Mouse (Mus musculus): ENCODE data around the gene Mta1. TPM values are rescaled to one million over a fixed set of nuclear protein-coding genes. Genes with fewer than 3 reads are reported as not detected.

Mta1 gene
- 16.0 and 16.3 TPM in 2 replicates for polyA plus RNA-seq (2015; fragmentation: Nextera tagmentation; extraction: Ambion mirVana)

DNA sequence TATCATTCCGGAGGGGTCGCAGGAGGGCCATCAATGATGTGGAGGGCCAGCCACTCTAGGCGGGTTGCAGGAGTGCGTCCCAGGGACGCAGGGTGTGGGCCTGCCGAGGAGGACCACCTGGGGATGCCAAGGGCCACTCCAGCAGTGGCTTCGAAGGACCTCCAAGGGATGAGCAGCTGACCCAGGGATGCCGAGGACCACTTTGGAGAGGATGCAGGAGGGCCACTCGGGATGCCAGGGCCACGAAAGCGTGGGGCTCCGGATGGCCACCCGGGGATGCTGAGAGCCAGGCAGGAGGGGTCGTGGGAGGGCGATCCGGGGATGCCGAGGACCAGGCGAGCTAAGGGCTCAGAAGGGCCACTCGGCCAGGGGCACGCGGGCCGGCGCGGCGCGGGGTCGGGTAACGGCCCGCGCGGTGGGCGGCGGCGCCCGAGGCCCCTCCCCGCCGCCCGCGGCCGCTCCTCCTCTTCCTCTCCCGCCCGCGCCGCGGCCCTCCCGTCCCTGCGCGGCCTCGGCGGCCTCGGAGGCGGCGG, at the start of gene Mta1:
Gene Mta1 (plus strand): TSS at position 530 of the 533 bp plus-strand sequence.
- peaks cover 3% of the 10 kb centered on the region; the same call in 1 of the 2 replicates for H3K36me3 ChIP-seq
- peak within 1 kb of the TSS; percentile 92 for H3K4me3 ChIP-seq (replicated peaks)
- peak within 1 kb of the TSS; percentile 80 for H3K27ac ChIP-seq
- H3K9me3 ChIP-seq (replicated peaks), result no peaks in the 10 kb centered on the region
- 2% methylated on average over 28 of the region's 53 CpGs for WGBS
- peak; percentile 79 for ATAC-seq (replicated peaks; ENCODE audit: low FRiP score)
- no peaks in the 10 kb centered on the region for H3K27me3 ChIP-seq
- H3K9ac ChIP-seq, result peak within 1 kb of the TSS; percentile 100
- peaks cover 44% of the 10 kb centered on the region for H3K4me1 ChIP-seq
- peak within 1 kb of the TSS; percentile 96 for H3K4me2 ChIP-seq

DNA sequence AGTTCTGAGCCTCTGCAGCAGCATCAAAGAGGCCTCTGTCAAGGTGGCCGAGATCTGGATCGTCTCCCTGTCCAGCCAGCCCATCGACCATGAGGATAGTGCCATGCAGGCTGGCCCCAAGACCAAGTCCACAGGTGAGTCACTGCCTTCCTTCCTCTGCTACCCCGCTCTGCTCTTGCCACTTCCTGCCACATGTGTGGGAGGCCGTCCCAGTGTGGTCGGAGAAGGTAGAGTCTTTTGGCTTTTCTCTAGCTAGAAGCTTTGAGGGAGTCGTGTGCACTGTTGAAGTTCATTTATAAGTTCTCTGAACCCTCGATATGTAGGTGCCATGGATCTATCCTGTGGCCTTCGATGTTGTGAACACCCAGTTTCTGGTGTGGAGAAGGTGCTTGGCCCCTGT, 48.2 kb upstream of the Mta1 start:
- H3K4me3 ChIP-seq (replicated peaks), result no peak overlapping the region
- peaks cover 9% of the 10 kb centered on the region for H3K4me1 ChIP-seq
- no peak overlapping the region for H3K9ac ChIP-seq
- no peak for ATAC-seq (replicated peaks; ENCODE audit: low FRiP score)
- WGBS, result 87% methylated on average over 9 of the region's 9 CpGs
- H3K4me2 ChIP-seq, result no peak overlapping the region
- no peaks in the 10 kb centered on the region for H3K27me3 ChIP-seq
- H3K27ac ChIP-seq, result no peak overlapping the region
- H3K36me3 ChIP-seq, result peaks cover 72% of the 10 kb centered on the region
- H3K9me3 ChIP-seq (replicated peaks), result no peaks in the 10 kb centered on the region

GRCm38 (mm10) chr12:113050671-113051070, 47.4 kb upstream of the Mta1 start:
- no peak for ATAC-seq (replicated peaks; ENCODE audit: low FRiP score)
- no peak overlapping the region for H3K27ac ChIP-seq
- H3K4me1 ChIP-seq, result peaks cover 9% of the 10 kb centered on the region
- H3K9me3 ChIP-seq (replicated peaks), result no peaks in the 10 kb centered on the region
- WGBS, result 79% methylated on average over 12 of the region's 12 CpGs
- peaks cover 76% of the 10 kb centered on the region for H3K36me3 ChIP-seq
- no peak overlapping the region for H3K4me2 ChIP-seq
- H3K9ac ChIP-seq, result no peak overlapping the region
- H3K27me3 ChIP-seq, result no peaks in the 10 kb centered on the region
- H3K4me3 ChIP-seq (replicated peaks), result no peak overlapping the region

DNA sequence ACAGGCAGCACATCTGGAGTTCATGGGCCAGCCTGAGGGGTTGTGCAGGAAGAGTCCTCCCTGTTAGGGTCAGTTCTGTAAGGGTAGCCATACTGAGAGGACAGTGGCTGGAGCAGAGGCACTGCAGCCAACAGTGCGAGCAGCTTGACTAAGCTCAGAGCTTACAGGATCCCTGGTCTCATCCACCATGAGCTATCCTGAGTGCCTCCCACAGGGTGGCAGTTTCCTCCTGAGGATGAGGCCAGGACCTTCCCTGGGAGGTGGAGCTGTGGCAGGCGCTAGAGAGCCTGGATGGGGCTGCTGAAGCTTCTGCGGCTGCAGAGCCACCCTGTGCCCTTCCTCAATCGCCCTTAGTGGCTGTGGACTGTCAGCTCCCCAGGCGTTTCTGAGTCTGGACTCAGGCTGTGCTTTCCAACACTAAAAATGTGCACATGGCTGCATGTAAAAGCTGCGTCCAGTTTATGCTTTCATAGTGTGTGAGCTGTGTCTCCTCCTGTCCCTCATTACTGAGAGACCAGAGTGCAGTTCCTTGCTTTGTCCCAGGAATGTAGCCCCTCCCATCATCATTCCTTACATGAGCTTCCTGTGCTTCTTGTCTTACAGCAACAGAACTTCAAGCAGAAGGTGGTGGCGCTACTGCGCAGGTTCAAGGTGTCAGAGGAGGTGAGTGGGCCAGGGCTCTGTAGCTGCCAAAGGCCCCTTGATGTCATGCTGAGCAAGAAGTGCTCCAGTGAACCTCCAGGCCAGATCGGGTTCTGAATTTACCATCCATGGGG, 46.3 kb upstream of the Mta1 start:
- Histone ChIP-seq H3K4me2 (no peak overlapping the region), H3K4me1 (peaks cover 9% of the 10 kb centered on the region), H3K27ac (peak overlapping the region; percentile 34), H3K36me3 (peaks cover 78% of the 10 kb centered on the region), H3K9me3 (replicated peaks) (no peaks in the 10 kb centered on the region), H3K9ac (no peak overlapping the region), H3K4me3 (replicated peaks) (no peak overlapping the region), H3K27me3 (no peaks in the 10 kb centered on the region)
- 41% methylated on average over 9 of the region's 9 CpGs for WGBS
- peak; percentile 57; the same call in 1 of the 2 replicates for ATAC-seq (replicated peaks; ENCODE audit: low FRiP score)

DNA sequence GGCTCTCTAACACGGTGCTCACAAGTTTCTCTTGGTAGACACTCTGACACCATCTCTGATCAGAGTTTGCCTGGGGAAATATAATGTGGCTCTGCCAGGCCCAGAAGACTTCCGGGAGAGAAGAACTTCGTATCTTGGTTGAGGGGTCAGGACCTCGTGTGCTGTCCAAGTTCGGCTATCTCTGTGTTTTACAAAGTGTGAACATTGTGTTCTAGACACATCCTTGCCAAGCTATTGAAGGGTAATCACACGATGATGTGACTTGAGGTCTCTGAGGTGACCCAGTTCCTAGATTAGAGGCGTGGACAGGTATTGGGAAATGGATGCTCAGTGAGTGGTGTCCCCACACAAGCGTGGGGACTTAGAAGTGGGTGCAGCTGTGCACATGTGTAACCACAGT, 42.0 kb upstream of the Mta1 start:
- Histone ChIP-seq H3K4me2 (no peak overlapping the region), H3K27me3 (no peaks in the 10 kb centered on the region), H3K4me1 (peaks cover 8% of the 10 kb centered on the region), H3K9me3 (replicated peaks) (no peaks in the 10 kb centered on the region), H3K36me3 (peaks cover 91% of the 10 kb centered on the region), H3K27ac (no peak overlapping the region), H3K9ac (no peak overlapping the region), H3K4me3 (replicated peaks) (no peak overlapping the region)
- ATAC-seq (replicated peaks; ENCODE audit: low FRiP score), result no peak
- 81% methylated on average over 8 of the region's 8 CpGs for WGBS

DNA sequence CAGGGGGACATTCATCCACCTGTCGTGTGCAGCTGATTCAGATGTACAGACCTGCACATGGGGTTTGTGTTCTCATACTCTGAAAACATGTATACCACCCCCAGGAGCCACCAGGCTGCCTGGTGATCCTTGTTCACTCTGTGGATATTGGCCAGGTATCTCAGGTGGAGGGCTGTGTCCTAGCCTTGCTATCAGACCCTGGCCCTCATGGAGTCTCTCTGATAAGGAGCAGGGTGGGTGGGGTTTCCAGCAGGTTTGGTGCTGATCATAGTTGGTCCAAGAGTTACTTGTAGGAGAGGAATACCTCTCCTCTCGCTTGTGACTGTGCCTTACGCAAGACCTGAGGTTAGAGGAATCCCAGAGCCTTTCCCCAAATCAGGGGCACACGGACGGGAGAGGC, 37.9 kb upstream of the Mta1 start:
- Histone ChIP-seq H3K9ac (no peak overlapping the region), H3K9me3 (replicated peaks) (no peaks in the 10 kb centered on the region), H3K4me3 (replicated peaks) (no peak overlapping the region), H3K4me2 (no peak overlapping the region), H3K27ac (no peak overlapping the region), H3K27me3 (no peaks in the 10 kb centered on the region), H3K36me3 (peaks cover 94% of the 10 kb centered on the region), H3K4me1 (no peaks in the 10 kb centered on the region)
- ATAC-seq (replicated peaks; ENCODE audit: low FRiP score), result no peak
- WGBS, result 89% methylated on average over 5 of the region's 5 CpGs

DNA sequence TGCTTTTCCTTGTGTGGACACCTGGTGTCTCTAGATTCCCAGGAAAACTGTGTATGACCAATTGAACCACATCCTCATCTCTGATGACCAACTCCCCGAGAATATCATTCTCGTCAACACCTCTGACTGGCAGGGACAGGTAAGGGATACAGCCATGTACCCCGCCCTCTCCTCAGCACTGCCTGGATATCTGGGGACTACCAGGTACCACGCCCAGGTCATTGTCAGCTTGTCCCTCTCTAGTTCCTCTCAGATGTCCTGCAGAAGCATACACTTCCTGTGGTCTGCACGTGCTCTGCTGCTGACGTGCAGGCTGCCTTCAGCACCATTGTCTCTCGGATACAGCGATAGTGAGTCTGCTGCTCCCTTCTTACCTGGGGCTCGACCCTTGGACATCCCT, 36.5 kb upstream of the Mta1 start:
- ATAC-seq (replicated peaks; ENCODE audit: low FRiP score), result no peak
- peaks cover 87% of the 10 kb centered on the region for H3K36me3 ChIP-seq
- 82% methylated on average over 9 of the region's 9 CpGs for WGBS

GRCm38 (mm10) chr12:113062201-113062600, 35.9 kb upstream of the Mta1 start:
- no peak overlapping the region for H3K27ac ChIP-seq
- no peak for ATAC-seq (replicated peaks; ENCODE audit: low FRiP score)
- WGBS, result 78% methylated on average over 10 of the region's 10 CpGs
- no peak overlapping the region for H3K4me2 ChIP-seq
- H3K36me3 ChIP-seq, result peaks cover 84% of the 10 kb centered on the region
- no peak overlapping the region for H3K9ac ChIP-seq
- no peak overlapping the region for H3K4me3 ChIP-seq (replicated peaks)
- H3K9me3 ChIP-seq (replicated peaks), result no peaks in the 10 kb centered on the region
- no peaks in the 10 kb centered on the region for H3K4me1 ChIP-seq
- H3K27me3 ChIP-seq, result no peaks in the 10 kb centered on the region

More for the DNA sequence above, 36.5 kb upstream of the Mta1 start:
- Histone ChIP-seq H3K4me1 (no peaks in the 10 kb centered on the region), H3K4me3 (replicated peaks) (no peak overlapping the region), H3K27ac (no peak overlapping the region), H3K27me3 (no peaks in the 10 kb centered on the region), H3K9me3 (replicated peaks) (no peaks in the 10 kb centered on the region), H3K9ac (no peak overlapping the region), H3K4me2 (no peak overlapping the region)

GRCm38 (mm10) chr12:113063700-113064099, 34.4 kb upstream of the Mta1 start:
- WGBS, result 94% methylated on average over 7 of the region's 7 CpGs
- no peak for ATAC-seq (replicated peaks; ENCODE audit: low FRiP score)
- no peaks in the 10 kb centered on the region for H3K4me1 ChIP-seq
- H3K27ac ChIP-seq, result no peak overlapping the region
- H3K9me3 ChIP-seq (replicated peaks), result no peaks in the 10 kb centered on the region
- no peak overlapping the region for H3K4me3 ChIP-seq (replicated peaks)
- H3K36me3 ChIP-seq, result peaks cover 76% of the 10 kb centered on the region
- no peak overlapping the region for H3K9ac ChIP-seq
- H3K4me2 ChIP-seq, result no peak overlapping the region
- no peaks in the 10 kb centered on the region for H3K27me3 ChIP-seq

GRCm38 (mm10) chr12:113068002-113068401, 30.1 kb upstream of the Mta1 start:
- no peaks in the 10 kb centered on the region for H3K4me1 ChIP-seq
- WGBS, result 85% methylated on average over 7 of the region's 7 CpGs
- H3K4me3 ChIP-seq (replicated peaks), result no peak overlapping the region
- H3K4me2 ChIP-seq, result no peak overlapping the region
- no peak overlapping the region for H3K27ac ChIP-seq
- no peak for ATAC-seq (replicated peaks; ENCODE audit: low FRiP score)
- H3K27me3 ChIP-seq, result no peaks in the 10 kb centered on the region
- H3K9me3 ChIP-seq (replicated peaks), result no peaks in the 10 kb centered on the region
- H3K36me3 ChIP-seq, result peaks cover 68% of the 10 kb centered on the region
- H3K9ac ChIP-seq, result no peak overlapping the region

GRCm38 (mm10) chr12:113069389-113069788, 28.7 kb upstream of the Mta1 start:
- Histone ChIP-seq H3K9ac (no peak overlapping the region), H3K36me3 (peaks cover 54% of the 10 kb centered on the region), H3K27ac (no peak overlapping the region), H3K4me2 (no peak overlapping the region), H3K9me3 (replicated peaks) (no peaks in the 10 kb centered on the region), H3K4me3 (replicated peaks) (no peak overlapping the region), H3K27me3 (no peaks in the 10 kb centered on the region), H3K4me1 (peaks cover 9% of the 10 kb centered on the region)
- ATAC-seq (replicated peaks; ENCODE audit: low FRiP score), result no peak
- 92% methylated on average over 6 of the region's 6 CpGs for WGBS

DNA sequence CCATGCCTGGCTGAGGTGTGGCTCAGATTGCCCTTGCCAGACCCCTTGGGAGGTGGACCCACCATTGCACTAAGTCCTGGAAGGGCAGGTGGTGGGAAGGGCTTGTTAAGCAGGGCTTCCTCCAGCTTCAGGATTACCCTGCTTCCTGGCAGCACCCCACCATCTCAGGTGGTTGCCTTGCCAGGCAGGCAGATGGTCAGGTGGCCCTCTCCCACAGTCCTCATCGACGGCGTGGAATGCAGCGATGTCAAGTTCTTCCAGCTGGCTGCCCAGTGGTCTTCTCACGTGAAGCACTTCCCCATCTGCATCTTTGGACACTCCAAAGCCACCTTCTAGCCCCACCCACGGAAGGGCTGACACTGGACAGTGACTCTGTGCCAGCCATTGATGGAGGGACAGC, 26.8 kb upstream of the Mta1 start:
- Histone ChIP-seq H3K27me3 (no peaks in the 10 kb centered on the region), H3K27ac (no peak overlapping the region), H3K36me3 (peaks cover 46% of the 10 kb centered on the region), H3K4me3 (replicated peaks) (no peak overlapping the region), H3K4me2 (no peak overlapping the region), H3K9ac (no peak overlapping the region), H3K9me3 (replicated peaks) (no peaks in the 10 kb centered on the region), H3K4me1 (peaks cover 21% of the 10 kb centered on the region)
- no peak for ATAC-seq (replicated peaks; ENCODE audit: low FRiP score)
- 93% methylated on average over 6 of the region's 6 CpGs for WGBS
